Mouse (Mus musculus) left cerebral cortex, postnatal 4 days (tissue): ENCODE measurements around the gene Ccdc13. TPM values are rescaled to one million over a fixed set of nuclear protein-coding genes. Genes with fewer than 3 reads are reported as not detected.

Source experiments
- DNase-seq: peaks from one replicate; pipeline ENCODE4 v3.0.0-alpha.2; 2022
- intact Hi-C: fragments of 180-260 bp; cut with DNase I; formaldehyde crosslinking; loops from one replicate; pipeline ENCODE4 v1.15.1; 2025
- total RNA-seq, 2 experiments: library from RNA; stranded (reverse); gene quantifications; 2 replicates each; pipeline ENCODE4 v1.2.3; 2021

Ccdc13 gene
- total RNA-seq, 2 experiments from 2014 or later = 3.9 to 4.3 TPM

DNA sequence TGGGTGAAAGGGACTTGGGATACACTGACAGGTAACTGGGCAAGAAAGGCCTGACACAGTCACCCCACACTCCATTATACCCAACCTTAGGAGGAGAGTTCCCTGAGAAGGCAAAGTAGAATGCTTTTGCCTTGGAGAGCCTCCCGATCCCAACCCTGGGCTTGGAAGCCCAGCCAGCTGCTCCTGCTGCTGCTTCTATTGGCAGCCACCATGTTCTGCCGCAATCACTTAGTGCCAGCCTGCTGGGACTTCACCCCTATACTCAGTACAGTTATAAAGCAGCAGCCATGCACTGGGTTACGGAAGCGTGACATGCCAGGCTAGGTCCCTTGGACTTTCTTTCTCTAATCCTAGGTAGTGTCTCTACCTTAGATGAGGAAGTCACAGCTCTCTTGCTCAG, 7.9 kb upstream of the Ccdc13 start:
- intact Hi-C loops = no loop called here
- no peak for DNase-seq

DNA sequence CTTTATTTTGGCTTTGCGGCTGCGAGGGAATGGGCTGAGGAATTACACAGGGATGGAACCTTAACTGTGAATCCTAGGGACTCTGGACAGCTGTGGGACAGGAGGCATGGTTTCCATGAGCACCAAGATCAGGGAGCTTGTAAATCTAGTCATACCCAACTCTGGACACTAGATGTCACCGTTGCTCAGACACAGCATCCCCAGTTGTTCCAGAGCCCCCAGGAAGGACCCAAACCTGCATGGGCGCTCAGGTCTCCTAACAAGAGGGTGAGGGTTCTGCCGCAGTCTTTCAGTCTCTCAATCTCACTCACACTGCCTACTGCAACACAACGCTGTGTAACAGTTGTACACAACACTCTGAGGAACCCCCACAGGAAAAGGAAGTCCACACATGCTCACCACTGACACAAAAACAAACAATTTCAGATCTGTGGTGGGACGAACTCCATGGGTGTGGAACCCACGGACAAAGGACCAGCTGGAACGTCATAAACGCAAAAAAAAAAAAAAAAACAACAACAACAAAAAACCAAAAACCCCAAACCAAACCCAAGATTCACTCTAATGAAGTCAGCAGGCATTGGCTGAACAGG, 7.4 kb upstream of the Ccdc13 start:
- DNase-seq = no peak
- intact Hi-C loops = no loop called here

DNA sequence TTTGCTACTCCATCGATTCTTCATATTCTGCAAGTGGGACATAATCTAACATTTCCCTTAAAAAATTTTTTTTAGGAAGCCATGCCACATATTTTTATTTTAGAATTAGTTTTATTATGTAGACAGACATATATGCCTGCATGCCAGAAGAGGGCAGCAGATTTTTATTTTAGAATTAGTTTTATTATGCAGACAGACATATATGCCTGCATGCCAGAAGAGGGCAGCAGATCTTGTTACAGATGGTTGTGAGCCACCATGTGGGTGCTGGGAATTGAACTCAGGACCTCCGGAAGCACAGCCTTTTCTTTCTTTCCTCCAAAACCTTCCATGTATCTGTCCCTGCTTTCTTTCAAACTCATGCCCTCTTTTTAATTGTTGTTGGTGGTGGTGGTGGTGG, 3.7 kb upstream of the Ccdc13 start:
- intact Hi-C loops = no loop called here
- DNase-seq = no peak

DNA sequence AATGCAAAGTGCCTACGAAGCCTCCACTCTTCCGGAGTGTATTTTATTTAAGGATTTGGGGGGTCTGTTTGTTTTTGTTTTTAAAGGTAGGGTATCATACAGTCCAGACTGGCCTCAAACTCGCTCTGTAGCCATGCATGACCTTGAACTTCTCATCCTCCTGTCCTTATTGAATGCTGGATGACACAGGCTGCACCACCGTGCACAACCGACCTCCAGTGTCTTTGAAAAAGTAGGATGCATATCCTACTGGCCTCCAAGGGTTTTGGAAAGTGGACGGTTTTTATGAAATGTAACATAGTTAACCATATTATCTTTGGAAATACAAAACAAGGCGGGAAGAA, 333 bp upstream of the Ccdc13 start:
- intact Hi-C loops = no loop called here
- no peak for DNase-seq

DNA sequence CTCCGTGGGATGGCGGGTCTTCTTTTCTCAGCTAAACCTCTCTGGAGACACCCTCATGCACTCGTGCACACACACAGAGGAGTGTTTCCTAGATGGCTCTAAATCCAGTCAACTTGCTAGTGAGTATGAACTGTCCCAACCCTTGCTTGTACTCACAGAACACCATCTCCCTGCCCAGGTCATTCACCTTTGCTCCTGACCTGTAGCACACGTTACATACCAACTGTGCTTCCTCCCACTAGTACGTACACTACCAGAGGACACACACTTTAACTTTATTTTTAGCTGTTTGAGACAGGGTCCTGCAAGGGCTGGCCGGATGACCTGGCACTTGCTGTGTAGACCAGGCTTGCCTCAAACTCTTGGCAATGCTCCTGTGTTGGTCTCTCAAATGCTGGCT, 1.3 kb downstream of the Ccdc13 start:
- intact Hi-C loops = no loop called here
- DNase-seq = no peak

DNA sequence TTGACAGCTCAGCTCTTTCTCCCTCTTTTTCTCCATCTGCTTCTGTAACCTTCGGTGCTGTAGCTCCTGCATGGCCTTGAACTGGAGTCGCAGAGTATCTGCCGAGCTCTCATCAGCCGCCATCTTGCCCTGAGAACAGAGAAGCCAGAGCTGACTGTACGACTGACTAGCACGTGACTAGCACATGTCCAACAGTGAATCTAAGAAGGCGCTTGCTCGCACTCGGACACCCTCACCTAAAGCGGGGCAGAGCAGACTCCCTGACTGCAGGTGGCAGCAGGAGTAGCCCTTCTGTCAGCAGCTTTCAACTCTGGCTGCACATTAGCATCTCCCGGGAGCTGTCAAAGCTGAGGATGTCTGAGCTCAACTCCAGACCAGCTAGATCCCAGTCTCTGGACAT, 5.4 kb downstream of the Ccdc13 start:
- intact Hi-C loops = no loop called here
- DNase-seq = no peak

DNA sequence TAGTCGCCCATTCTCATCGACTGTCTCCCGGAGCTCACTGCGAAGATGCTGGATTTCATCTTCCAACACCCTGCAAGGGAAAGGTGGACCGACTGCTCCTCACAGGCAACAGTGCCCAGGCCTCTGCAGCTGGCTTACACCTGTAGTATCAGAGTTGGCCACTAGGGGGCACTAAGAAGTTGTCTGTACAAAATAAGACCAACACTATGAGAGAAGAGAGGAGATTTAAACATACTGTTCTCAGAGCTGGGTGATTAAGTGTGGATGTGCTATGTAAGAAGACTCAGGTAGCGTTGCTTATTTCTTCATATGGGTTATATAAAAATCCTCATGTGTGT, 8.3 kb downstream of the Ccdc13 start:
- intact Hi-C loops = no loop called here
- peak; percentile 84 for DNase-seq

DNA sequence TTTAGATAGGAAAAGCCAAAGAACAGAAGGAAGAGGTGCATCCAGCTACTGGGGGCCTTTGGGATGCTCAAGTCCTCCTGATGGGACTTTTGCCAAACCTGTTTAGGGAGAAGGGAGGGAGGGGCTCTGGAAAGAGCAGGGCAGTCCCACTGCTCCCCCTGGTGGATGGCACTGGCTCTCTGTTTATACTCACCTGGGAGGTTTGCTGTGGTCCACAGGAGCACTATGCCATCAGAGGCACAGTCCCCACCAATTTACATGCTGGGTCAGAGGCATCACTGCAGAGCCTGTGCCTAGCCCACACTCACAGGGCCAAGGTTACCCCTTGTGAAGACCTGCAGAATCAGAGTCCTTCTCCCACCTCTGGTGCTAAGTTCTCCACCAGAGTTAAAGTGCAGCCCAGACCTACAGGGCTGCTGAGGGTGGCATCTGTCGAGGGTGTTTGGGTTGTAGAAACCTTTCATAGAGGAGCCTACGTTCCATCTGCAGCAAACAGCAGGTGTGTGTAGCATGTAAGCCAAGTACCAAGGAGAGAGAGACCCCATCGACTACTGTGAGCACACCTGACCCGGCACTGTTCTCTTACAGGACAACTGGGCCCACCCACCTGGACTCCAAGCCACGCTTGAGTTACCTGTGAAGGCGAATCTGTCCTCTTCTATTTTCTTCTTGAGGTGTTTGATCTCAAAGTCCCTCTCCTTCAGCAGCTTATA, 8.9 kb downstream of the Ccdc13 start:
- intact Hi-C loops = no loop called here

DNA sequence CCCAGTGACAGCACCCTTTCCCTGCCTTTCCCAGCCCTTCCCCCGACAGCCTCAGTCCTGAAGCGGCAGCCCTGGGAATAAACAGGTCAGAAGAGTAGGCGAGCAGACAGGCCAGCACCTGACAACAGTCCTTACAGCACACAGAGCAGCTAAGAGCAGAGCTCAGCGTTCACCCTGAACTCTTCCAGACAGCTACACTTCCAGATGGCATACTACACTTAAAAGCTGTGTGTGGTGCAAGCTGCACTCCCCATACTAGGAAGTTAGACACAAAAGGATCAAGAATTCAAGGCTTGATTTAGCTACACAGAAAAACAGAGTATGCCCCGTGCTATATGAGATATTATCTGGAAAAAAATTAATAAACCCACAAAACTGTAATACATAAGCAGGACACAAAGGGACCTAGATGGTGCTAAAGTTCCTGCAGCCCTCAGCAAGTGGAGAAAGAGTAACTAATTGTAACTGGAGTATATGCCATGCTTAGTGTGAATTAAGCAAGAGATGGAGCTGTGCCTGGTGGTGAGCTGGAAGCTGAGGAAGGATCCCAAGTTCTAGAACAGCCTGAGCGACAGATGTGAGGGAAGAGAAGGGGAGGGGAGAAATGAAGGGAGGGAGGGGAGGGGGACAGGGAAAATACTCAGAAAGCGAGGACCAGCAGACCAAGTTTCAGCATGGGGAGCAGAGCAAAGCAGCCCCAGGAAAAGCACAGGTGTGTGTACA, 9.8 kb downstream of the Ccdc13 start:
- intact Hi-C loops = no loop called here
- no peak for DNase-seq

More for the DNA sequence above, 8.9 kb downstream of the Ccdc13 start:
- DNase-seq = peak; percentile 67

DNA sequence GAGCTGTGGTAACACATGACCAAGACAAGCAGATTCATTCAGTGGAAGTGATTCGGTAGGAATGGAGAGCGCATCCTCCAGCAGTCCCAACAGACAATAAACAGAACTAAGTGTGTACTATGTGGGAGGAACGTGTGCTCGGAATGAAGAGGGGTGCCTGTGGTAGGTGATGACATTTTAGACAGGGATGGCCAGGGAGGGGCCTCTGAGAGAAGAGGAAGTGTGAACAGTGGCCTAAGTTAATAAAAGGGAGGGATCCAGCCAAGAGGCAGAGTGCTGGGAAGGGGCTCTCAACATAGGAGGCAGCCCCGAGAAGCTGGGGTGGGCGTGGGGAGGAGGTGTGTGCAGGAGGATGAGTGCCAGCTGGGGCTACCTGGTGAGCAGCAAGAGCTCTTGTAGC, 10.9 kb downstream of the Ccdc13 start:
- DNase-seq = no peak
- intact Hi-C loops = no loop called here

DNA sequence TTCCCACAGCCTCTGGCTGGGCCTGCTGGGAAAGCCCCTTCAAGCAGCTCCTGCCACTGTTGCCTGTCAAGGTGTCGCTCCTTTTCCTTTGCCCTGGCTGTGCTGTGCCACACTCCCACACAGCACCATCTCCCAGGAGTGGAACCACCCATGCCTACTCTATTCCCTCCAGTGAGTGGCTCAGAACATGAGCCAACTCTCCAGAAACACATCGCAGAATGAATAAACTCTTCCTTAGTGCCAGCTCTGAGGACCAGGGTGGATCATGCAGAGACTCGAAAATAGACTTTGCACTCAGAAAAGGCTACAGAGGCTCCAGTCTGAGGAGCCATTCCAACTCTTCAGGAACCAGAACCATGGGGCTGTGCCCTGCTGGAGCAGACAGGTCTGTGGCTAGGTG, 12.9 kb downstream of the Ccdc13 start:
- intact Hi-C loops = no loop called here
- DNase-seq = no peak

DNA sequence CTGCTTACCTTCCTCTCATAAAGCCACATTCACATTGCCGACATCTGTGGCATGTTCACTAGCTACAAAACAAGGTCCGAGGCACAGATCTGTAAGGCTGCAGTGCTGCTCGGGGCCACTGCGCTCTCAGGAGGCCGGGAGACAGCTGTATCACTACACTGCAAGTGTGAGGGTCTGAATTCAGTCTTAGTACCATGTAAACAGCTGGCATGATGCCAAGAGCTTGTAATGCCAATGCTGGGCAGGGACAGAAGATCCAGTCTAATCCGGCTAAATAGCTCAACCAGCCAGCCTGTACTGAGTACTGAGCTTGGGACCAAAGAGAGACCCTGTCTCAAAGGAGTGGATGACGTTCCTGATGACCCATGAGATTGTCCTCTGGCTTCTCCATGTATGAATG, 15.3 kb downstream of the Ccdc13 start:
- DNase-seq = peak; percentile 70
- intact Hi-C loops = no loop called here

DNA sequence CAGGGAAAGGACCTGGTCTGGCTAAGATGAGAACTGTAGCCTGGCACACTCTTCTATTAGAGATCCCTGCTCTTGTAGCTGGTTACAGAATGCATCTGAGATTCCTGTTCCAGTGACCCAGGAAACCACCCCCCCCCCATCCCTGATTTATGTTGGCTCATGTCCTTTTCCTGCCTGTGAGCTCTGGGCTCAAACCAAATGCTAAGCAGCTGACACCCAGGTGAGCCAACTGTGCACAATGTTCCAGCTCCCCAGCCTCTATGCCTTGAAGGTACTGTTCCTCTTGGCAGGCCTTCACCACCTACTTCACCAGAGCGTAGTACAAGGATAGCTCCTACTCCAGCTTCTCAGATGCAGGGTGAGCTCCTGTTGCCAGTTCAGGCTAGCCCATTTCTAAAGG, 16.2 kb downstream of the Ccdc13 start:
- peak; percentile 33 for DNase-seq
- intact Hi-C loops = no loop called here

DNA sequence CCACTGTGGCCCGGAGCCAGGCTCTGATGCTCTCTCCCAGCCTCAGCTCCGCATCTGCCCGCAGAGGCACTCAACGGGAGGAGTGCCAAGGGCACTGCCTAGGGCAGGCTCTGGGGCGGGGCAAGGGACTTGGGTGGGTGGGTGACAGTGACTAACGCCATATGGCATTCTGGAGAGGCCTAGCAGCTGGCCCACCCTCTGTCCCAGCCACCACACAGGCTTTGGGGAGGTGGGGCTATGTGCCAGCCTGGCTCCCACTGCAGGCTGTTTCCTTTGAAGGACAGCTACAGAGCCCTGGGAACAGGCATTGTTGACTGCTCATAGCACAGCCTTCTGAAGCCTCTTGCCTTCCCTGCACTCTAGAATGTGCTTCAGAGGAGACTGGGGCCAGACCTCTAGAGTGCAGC, 16.7 kb downstream of the Ccdc13 start:
- peak; percentile 91 for DNase-seq
- intact Hi-C loops = no loop called here

DNA sequence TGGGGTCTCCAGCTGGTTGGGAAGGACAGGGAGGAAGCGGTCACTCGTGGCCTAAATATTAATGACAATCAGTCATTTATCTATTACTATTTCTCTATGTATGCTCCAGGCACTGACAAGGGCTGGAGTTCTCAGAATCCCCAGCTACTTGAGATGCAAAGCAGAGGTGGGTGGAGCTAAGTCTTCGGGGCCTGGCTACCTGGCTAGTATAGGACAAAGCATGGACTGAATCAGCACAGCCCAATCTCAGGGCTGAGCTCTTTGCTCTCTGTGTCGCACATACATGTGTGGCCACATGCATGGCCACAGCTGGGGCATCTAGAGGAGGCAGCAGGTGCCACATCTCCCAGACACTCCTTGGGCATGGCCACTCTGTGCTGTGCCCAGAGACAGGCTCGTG, 18.5 kb downstream of the Ccdc13 start:
- no peak for DNase-seq
- intact Hi-C loops = no loop called here

DNA sequence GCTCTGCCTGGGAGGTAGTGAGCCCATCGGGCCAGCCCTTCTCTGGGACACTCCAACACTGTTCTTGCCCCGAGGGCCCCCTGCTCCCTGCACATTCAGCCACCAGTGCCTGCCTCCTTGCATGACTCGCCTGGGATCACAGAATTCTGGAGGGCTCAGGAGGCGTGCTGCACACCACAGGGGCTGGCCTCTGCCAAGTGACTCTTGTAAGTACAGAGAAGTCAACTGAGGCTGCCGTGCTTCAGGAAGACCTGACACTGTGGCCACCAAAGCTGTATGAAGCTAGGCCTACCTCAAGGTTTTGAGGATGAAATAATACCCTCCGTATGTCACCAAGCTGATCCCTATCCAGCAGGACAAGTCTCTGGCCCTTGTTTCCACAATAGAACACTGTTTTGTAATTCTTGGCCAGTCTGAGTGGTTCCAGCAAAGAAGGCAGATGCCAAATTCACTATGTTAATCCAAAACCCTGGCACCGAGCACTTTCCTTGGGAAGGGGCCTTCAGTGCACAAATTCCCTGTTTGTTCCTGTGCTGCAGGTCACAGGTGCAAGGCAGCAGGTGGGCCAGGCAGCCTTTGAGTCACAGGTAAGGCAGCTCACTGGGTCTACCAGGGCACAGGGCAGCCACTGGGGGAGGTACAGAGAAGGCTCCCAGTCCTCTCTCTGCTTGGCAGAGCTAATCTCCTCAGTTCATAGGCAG, 19.3 kb downstream of the Ccdc13 start:
- intact Hi-C loops = no loop called here
- peak; percentile 69 for DNase-seq

DNA sequence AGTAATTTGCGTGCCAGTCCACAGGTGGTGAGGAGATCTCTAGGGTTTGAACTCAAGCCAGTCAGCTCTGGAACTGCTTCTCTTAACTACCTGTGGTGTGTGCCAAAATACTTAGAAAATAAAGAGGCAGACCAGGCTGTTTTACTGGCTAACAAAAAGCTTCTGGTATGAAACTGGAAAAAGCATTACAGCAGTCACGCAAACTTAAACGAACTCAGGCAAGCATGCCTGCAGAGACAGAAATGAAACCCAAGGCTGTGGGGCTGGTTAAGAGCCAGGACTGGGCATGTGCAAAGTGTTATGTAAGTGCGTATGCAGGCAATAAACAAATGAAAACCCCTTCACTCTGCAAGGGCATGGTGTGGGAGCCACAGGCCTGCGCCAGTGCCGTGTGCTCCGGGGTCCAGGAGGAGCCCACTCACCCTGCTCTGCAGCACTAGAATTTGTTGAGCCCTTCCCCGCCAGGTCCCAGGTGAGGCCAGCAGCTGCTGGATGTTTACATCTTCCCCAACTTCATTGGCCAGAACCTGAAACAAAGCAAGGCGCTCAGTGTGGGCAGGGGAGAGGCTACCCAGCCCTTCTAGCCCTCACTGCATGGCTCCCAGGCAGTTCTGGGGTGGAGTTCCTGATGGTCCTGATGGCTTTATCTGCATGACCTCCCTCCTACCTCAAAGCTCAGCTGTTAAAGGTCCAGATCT, 20.0 kb downstream of the Ccdc13 start:
- DNase-seq = no peak

DNA sequence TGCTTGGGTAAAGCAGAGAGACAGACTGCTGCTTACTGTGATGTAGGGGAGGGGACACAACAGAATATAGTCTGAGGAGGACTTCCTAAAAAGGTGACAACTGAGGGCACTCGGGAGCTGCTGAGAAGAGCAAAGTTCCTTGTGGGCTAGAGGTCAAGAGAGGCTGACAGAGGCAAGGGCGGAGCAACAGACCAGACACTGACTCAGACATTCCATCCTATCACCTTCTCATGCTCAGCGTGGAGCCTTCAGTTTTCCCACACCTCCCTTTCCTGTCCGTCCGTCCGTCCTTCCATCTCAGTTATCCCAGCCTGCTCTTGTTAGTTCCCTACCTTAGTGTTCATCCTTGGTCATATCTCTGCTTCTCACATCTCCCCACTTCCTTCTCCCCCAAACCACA, 24.1 kb downstream of the Ccdc13 start:
- DNase-seq = no peak

More for the DNA sequence above, 20.0 kb downstream of the Ccdc13 start:
- intact Hi-C loops = no loop called here

DNA sequence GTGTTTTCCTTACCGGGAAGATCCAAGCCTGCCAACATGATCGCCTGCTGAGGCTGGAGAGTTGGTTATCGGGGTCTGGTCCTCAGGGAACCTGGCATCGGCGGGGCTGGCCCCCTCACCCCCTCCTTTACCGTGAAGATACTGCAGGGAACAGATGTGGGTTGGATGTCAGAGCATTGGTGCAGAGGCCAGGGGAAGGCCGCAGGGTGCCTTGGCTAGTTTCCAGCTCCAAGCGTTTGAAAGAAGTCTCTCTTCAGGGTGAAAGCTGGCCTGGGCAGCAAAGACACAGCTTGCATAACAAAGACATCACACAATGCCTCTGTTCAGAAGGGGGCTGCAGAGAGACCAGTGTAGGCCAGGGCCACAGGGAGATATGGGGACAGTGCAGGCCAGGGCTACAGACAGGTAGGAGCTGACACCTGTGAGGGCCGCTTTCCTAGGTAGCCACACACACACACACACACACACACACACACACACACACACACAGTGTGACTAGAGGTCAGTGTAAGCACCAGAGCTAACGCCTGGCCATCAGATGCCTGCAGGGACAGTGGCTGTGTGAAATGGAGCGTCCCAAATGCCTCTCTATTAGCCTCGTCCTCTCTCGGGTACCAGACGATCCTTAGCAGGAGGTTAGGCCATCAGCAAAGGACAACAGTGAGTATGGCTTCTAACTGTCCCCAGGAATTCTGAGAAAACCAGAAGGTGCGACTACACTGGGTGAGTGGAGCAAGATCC, 29.0 kb downstream of the Ccdc13 start:
- DNase-seq = peak; percentile 82
- intact Hi-C loops = no loop called here

More for the DNA sequence above, 24.1 kb downstream of the Ccdc13 start:
- intact Hi-C loops = no loop called here

DNA sequence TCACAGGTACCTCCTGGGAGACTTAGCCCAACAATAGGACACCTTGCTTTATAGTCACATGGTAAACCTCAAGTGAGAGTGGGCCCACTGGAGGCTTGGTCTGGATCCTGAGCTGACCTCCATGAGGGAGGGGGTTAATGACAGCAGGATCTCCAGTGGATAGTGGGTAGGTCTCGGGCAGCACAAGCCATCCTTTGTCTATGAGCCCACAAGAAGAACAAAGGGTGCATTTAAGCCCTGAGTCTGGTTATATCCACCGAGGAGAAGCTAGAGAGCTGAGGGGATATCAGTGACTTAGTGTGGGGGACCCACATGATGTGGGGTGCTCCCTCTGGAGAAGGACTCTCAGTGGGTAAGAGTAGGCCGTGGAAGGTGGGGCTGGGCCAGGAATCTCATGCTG, 30.8 kb downstream of the Ccdc13 start:
- DNase-seq = no peak
- intact Hi-C loops = no loop called here
